Mouse (Mus musculus): ENCODE measurements around the gene Spc25.

DNA sequence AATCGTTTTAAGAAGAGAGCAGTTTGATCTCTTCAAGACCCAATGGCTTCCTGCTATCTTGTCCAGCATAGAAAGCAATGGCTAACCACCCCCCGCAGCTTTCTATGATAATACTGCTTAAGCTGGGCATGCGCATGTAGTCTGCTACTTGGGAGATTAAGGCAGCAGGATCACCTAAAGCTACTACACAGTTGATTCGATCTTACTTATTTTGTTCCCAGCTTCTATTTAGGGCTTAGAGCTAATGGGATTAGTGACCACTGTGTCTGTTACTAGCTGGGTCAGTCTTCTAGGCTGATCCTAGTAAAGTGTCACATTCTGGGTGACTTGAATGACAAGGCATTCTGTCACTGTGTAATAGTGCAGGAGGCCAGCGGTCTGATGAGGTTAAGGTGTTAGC lies 55.2 kb downstream of the Spc25 start:
- no peak for TF ChIP-seq CTCF (IDR thresholded peaks at IDR 0.05; ENCODE audit: low read depth, low read length)
- no peak for TF ChIP-seq GATA2 (IDR thresholded peaks at IDR 0.05; ENCODE audit: borderline replicate concordance, low read depth, low read length)
- no peak for TF ChIP-seq TAL1 (conservative IDR thresholded peaks at IDR 0.05; ENCODE audit: low read depth, low read length)
- no peak for TF ChIP-seq GATA1 (IDR thresholded peaks at IDR 0.05; ENCODE audit: borderline replicate concordance, low read length)

All from G1E (cell line).